Mouse (Mus musculus): ENCODE data around the gene Rhoh.

Rhoh gene

GRCm38 (mm10) chr5:65934783-65935182, 73.8 kb downstream of the Rhoh start, which contains the start of gene Chrna9:
Chrna9 (plus strand) TSS chr5:65934921.
- DNase-seq: no peak

DNA sequence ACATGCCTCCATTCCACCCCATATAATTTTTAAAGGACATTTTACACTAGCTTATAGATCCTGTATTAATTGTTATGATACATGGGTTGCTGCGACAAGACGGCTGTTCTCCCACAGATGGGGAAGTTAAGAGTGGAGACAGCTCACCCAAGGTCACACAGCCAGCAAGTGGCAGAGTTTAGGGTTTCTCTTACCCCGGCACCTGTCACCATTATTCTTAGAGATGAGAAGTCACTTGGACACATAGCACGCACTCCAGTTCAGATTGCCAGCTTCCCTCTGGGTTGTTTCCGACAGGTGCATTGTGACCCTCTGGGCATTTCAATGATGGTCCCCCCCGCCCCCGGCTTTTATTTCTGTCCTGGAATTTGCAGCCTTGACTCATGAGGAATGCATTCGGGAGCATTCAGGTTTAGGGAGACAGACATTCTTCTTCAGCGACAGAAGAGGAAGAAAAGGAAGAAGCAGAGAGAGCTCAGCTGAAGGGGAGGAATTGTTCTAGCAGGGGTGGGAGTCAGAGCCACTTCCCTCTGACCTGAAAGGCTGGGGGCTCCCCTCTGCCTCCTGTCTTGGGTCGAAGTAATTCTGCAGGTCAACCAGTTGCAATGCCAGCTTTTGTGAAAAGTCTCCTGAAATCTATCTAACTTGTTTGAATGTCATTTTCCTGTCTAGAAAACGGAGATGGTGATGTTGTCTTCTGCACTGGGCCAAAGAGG, 76.2 kb downstream of the Rhoh start:
- DNase-seq: no peak

DNA sequence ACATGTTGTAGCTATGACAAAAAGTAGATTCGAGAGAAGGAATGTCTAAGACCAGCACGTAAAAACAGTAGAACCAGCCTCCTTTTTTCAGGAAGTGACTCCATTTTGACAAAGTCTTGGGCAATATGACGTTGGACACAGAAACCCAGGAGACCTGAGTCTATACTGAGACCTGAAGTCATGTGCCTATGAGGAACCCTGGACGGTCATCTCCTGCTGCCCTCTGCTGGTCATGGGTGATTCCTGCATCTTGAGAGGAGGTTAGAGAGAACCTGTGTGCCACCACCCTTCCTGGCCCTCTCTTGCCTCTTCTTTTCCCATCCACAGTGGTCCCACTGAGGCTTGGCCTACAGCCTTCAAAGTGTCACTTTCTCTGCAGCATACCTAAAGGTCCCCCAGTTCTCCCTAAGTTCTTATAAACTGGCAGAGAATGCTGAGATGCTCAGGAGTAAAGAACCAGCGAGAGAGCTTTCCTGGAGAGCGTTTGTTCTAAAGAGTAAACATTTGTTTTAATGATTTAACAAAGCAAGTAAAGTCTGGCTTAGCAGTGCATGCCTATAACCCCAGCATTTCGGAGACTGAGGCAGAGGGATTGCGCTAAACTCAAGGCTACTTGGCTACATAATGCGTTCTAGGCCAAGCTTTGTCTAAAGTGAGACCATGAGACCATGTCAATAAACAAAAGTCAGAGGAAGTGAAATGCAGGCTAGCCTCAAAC, 77.1 kb downstream of the Rhoh start:
- peak; percentile 64 to 66 for DNase-seq

- no peak for DNase-seq
These were observed 80.1 kb downstream of the Rhoh start for GRCm38 (mm10) chr5:65941145-65941544.
